Mouse (Mus musculus) retina, adult 2 months (tissue): ENCODE measurements around the gene Prss28.

ENCODE experiments used
- DNase-seq: peaks from one replicate; pipeline ENCODE4 v3.0.0-alpha.2; 2012; ENCODE audit warnings: low read depth, low spot score

Gene Prss28

GRCm38 (mm10) chr17:25308346-25308745, at the start of gene Prss28:
Prss28 (plus strand) TSS chr17:25308646.
- DNase-seq = no peak

GRCm38 (mm10) chr17:25264453-25264852, 44.0 kb upstream of the Prss28 start:
- DNase-seq = no peak

DNA sequence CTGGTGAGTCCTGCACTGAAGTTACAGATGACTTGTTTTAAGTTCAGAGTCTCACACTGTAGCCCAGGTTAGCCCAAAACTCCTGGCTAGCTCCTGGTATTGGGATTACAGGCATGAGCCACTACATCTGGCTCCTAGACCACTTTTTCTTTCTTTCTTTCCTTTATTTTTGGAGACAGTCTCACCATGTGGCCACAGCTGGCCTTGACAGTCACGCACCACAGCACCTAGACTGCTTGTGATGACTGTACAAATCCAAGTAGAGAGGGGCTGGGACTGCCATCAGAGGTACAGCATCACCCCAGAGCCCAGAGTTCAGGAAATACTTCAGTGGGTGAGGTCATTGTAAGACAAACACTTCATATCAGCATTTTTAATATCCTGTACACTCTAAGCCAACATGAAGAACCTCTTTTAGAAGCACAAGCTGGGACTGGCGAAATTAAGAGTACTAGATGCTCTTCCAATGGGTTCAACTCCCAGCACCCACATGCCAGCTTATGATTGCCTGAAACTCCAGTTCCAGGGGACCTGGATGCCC, 37.6 kb upstream of the Prss28 start:
- no peak for DNase-seq

- no peak for DNase-seq
Observed at GRCm38 (mm10) chr17:25272326-25272725, 36.1 kb upstream of the Prss28 start.

DNA sequence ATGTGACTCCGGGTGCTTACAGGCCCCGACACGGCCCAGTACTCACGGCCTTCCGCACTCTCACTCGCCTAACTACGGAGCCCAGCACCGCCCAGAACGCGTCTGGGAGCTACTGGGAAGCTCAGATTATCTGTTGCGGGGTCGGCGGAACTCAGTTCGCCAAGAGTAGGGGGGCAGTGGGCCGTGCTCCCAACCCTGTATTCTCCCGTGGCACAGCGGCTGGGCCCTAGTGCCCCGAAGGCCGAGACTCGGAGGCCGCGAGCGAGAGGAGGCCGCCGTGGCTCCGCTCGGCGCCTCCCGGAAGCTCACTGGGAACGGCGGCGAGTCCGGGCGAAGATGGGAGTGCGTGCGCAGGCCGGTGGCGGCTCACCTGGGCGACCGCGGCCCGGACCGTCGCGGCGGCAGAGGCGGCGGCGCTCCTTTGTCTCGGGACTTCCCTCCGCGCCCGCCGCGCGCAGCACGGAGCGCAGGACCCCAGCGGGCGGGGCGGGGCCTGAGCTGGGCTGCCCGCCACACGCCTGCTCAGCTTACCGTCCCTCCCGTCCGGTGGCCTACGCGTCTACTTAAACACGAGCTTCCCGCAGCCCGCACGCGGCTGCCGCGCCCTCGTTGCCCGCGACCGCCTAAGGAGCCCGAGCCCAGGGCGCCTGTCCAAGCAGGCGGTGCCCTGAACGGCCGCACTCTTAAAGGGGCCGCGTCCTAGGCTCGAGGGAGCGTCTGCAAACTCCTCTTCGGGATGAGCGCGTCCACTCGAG, 35.3 kb upstream of the Prss28 start:
- DNase-seq = no peak

- peak; percentile 100 for DNase-seq
Observed at GRCm38 (mm10) chr17:25273706-25274501, 34.5 kb upstream of the Prss28 start.

GRCm38 (mm10) chr17:25274571-25275346, 33.7 kb upstream of the Prss28 start, which contains the start of gene Ube2i:
Ube2i (minus strand) TSS chr17:25274622.
- DNase-seq = no peak

- DNase-seq = no peak
Observed at GRCm38 (mm10) chr17:25275833-25276232, 32.6 kb upstream of the Prss28 start.

- no peak for DNase-seq
Observed at GRCm38 (mm10) chr17:25282133-25282532, 26.3 kb upstream of the Prss28 start.

GRCm38 (mm10) chr17:25285033-25285432, 23.4 kb upstream of the Prss28 start:
- peak; percentile 57 for DNase-seq

- DNase-seq = no peak
Observed at GRCm38 (mm10) chr17:25288842-25289241, 19.6 kb upstream of the Prss28 start.

GRCm38 (mm10) chr17:25290411-25290810, 18.0 kb upstream of the Prss28 start:
- no peak for DNase-seq

- DNase-seq = no peak
Observed at GRCm38 (mm10) chr17:25293495-25293894, 15.0 kb upstream of the Prss28 start.

- DNase-seq = no peak
Observed at GRCm38 (mm10) chr17:25294111-25294510, 14.3 kb upstream of the Prss28 start.

- no peak for DNase-seq
Observed at GRCm38 (mm10) chr17:25298094-25298493, 10.4 kb upstream of the Prss28 start, which contains the start of gene Prss34. Prss34 (plus strand) TSS chr17:25298394.

DNA sequence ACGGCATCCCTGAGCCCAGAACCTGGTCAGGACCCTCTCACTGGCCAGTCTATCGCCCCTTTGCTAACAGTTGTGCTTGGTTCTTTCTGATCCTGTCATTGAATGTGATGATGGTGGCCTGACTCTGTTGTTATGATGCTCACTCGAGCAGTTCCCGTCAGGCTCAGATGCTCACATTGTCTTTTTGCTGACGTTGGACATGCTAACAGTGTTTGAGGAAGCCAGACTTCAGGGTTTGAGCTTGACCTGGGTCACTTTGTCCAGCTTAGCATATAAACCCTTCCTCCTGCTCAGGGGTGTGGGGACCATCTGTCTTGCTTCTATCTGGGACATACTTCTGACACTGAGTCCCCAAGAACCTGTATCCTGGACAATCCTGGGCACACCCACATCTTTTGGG, 9.9 kb downstream of the Prss28 start, which contains the start of gene Prss29:
Gene Prss29 (plus strand): TSS at position 301 of the 400 bp plus-strand sequence.
- no peak for DNase-seq

- DNase-seq = no peak
Observed at GRCm38 (mm10) chr17:25320819-25321218, 12.4 kb downstream of the Prss28 start.

DNA sequence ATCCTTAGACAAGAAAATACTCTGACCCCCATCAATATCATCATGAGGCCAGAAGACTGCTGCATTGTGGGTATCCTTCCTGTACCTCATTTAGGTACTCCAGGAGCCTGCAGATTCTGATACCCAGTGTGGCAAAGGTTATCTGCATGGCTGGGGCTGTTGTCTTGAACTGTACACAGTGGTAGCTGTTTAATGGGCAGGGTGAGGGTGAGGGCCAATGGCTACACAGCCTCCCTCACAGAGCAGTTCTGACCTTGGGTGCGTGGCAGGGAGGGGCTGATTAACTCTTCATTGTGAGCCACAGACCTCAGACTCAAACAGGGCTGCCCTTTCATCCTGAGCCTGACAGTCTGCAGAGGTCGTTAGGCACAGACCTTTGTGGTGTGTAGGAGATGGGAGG, 14.5 kb downstream of the Prss28 start:
- DNase-seq = no peak

GRCm38 (mm10) chr17:25332321-25332720, 23.9 kb downstream of the Prss28 start:
- no peak for DNase-seq

- DNase-seq = peak; percentile 38
Observed at GRCm38 (mm10) chr17:25333943-25334342, 25.5 kb downstream of the Prss28 start.

DNA sequence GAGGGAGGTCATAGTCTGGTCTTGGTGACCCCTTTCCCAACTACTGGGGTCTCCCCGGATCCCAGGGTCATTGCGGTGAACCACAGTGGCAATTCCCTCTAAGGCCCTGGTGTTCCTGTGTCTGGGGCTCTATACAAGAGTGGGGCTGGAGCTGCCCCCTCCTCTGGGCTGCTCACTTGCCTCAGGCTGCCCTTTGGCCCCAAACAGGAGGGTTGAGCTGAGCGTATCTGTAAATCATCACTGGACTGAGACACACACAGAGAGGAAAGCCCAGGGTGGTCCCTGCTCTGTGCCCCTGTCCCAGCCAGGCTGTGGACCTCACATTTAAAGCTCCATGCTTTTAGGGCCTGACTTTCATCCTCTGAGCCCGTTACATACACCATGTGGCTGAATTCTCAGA, 29.8 kb downstream of the Prss28 start:
- DNase-seq = no peak

DNA sequence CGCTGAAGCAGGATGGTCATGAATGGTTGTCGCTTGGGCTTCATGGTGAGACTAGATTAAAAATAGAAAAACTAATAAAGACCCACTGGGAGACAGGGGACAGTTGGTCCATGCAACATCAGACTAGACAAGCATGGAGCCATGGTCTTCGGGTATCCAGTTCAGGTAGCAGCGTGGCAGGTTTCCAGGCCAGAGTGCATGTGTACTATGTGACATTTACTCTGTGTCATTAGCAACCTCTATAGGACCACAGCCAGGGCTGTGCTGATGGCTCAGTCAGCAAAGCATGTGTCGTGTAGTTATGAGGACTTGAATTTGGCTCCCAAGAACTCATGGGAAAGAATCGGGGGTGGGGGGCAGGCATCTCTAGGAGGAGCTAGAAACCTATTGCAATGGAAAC, 31.6 kb downstream of the Prss28 start:
- DNase-seq = no peak
